Mouse (Mus musculus): ENCODE measurements around the gene Chd1l. TPM values are rescaled to one million over a fixed set of nuclear protein-coding genes. Genes with fewer than 3 reads are reported as not detected.

Chd1l gene
- polyA plus RNA-seq, 1 experiment from 2014 or later: 6.0 TPM

GRCm38 (mm10) chr3:97627893-97628292 lies 17.9 kb upstream of the Chd1l start:
- Histone ChIP-seq H3K9me3 (ENCODE audit: control insufficient read depth, low read length) (no peaks in the 10 kb centered on the region), H3K4me3 (replicated peaks; ENCODE audit: low read length) (no peak overlapping the region), H3K27ac (ENCODE audit: low read length) (no peak overlapping the region), H3K4me2 (ENCODE audit: low read length) (no peak overlapping the region), H3K4me1 (replicated peaks; ENCODE audit: control insufficient read depth, insufficient read depth, low read length) (peaks cover 5% of the 10 kb centered on the region; the same call in 1 of the 2 replicates), H3K27me3 (replicated peaks; ENCODE audit: control insufficient read depth, insufficient read depth, low read length) (no peaks in the 10 kb centered on the region), H3K36me3 (ENCODE audit: control insufficient read depth, insufficient read depth) (no peaks in the 10 kb centered on the region), H3K9ac (replicated peaks; ENCODE audit: low read depth, low read length) (no peak overlapping the region)
- 86% methylated on average over 7 of the region's 7 CpGs for WGBS
- ATAC-seq: no peak

GRCm38 (mm10) chr3:97624611-97625010 lies 14.6 kb upstream of the Chd1l start:
- Histone ChIP-seq H3K9me3 (ENCODE audit: control insufficient read depth, low read length) (no peaks in the 10 kb centered on the region), H3K9ac (replicated peaks; ENCODE audit: low read depth, low read length) (no peak overlapping the region), H3K27me3 (replicated peaks; ENCODE audit: control insufficient read depth, insufficient read depth, low read length) (no peaks in the 10 kb centered on the region), H3K4me2 (ENCODE audit: low read length) (no peak overlapping the region), H3K4me1 (replicated peaks; ENCODE audit: control insufficient read depth, insufficient read depth, low read length) (peaks cover 5% of the 10 kb centered on the region; the same call in 1 of the 2 replicates), H3K36me3 (ENCODE audit: control insufficient read depth, insufficient read depth) (no peaks in the 10 kb centered on the region), H3K4me3 (replicated peaks; ENCODE audit: low read length) (no peak overlapping the region), H3K27ac (ENCODE audit: low read length) (no peak overlapping the region)
- no peak for ATAC-seq
- WGBS: 31% methylated on average over 2 of the region's 2 CpGs

- H3K27ac ChIP-seq (ENCODE audit: low read length): no peak overlapping the region
- no peaks in the 10 kb centered on the region for H3K36me3 ChIP-seq (ENCODE audit: control insufficient read depth, insufficient read depth)
- WGBS: 94% methylated on average over 4 of the region's 4 CpGs
- no peak overlapping the region for H3K4me2 ChIP-seq (ENCODE audit: low read length)
- H3K4me3 ChIP-seq (replicated peaks; ENCODE audit: low read length): no peak overlapping the region
- no peak overlapping the region for H3K9ac ChIP-seq (replicated peaks; ENCODE audit: low read depth, low read length)
- H3K9me3 ChIP-seq (ENCODE audit: control insufficient read depth, low read length): no peaks in the 10 kb centered on the region
- H3K4me1 ChIP-seq (replicated peaks; ENCODE audit: control insufficient read depth, insufficient read depth, low read length): no peaks in the 10 kb centered on the region
- no peak for ATAC-seq
- no peaks in the 10 kb centered on the region for H3K27me3 ChIP-seq (replicated peaks; ENCODE audit: control insufficient read depth, insufficient read depth, low read length)
These were observed 10.7 kb upstream of the Chd1l start for GRCm38 (mm10) chr3:97620657-97621056.

DNA sequence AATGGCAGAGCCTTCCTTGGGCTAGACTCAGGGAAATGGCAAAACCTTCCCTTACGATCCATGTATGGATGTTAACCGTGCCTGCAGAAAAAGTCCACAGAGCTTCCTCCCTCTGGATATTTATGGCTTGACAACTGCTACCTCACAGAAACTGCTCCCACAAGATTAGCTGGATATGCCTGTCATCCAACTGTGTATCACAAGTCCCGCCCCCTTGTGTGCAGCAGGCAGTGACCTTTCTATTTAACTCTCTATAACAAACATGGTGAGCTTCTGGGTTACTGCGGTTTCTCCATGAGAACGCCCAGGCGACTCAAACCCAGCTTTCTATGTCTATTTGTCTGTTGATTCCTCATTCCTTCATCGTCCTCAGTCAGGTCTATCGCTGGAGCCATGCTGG lies 7.9 kb upstream of the Chd1l start:
- Histone ChIP-seq H3K9me3 (ENCODE audit: control insufficient read depth, low read length) (no peaks in the 10 kb centered on the region), H3K4me2 (ENCODE audit: low read length) (no peak overlapping the region), H3K36me3 (ENCODE audit: control insufficient read depth, insufficient read depth) (no peaks in the 10 kb centered on the region), H3K27me3 (replicated peaks; ENCODE audit: control insufficient read depth, insufficient read depth, low read length) (no peaks in the 10 kb centered on the region), H3K27ac (ENCODE audit: low read length) (no peak overlapping the region), H3K4me1 (replicated peaks; ENCODE audit: control insufficient read depth, insufficient read depth, low read length) (no peaks in the 10 kb centered on the region), H3K4me3 (replicated peaks; ENCODE audit: low read length) (no peak overlapping the region), H3K9ac (replicated peaks; ENCODE audit: low read depth, low read length) (no peak overlapping the region)
- 88% methylated on average over 8 of the region's 8 CpGs for WGBS
- no peak for ATAC-seq

DNA sequence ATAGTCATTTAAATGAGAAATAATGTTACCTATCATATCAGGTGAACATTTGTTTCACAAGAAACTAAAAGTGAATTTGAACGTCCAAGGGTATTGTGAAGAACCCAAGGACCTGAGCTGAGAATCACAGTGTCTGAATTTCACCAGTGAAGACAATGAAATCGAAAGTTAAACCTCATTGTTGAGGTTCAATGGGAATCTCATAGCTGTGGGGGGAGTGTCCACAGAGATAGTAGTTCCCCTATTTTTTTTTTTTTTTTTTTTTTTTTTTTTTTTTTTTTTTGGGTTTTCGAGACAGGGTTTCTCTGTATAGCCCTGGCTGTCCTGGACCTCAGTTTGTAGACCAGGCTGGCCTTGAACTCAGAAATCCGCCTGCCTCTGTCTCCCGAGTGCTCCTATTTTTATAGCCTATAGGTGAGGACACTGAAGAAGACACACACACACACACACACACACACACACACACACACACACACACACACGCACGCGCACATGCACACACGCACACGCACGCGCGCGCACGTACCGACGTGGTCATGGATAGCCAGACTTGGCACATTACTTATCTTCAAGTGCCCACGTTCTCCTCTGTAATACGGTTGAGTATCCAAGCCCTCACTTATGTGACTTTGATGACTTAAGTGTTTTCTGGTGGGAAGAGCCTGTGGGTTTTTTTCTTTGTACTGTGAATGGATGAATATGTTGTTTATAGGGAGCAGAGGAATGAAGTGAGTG lies 7.3 kb upstream of the Chd1l start:
- Histone ChIP-seq H3K4me2 (ENCODE audit: low read length) (no peak overlapping the region), H3K4me1 (replicated peaks; ENCODE audit: control insufficient read depth, insufficient read depth, low read length) (no peaks in the 10 kb centered on the region), H3K36me3 (ENCODE audit: control insufficient read depth, insufficient read depth) (no peaks in the 10 kb centered on the region), H3K27me3 (replicated peaks; ENCODE audit: control insufficient read depth, insufficient read depth, low read length) (no peaks in the 10 kb centered on the region; the same call in 1 of the 2 replicates), H3K9me3 (ENCODE audit: control insufficient read depth, low read length) (no peaks in the 10 kb centered on the region), H3K4me3 (replicated peaks; ENCODE audit: low read length) (no peak overlapping the region), H3K9ac (replicated peaks; ENCODE audit: low read depth, low read length) (no peak overlapping the region), H3K27ac (ENCODE audit: low read length) (no peak overlapping the region)
- no peak for ATAC-seq
- WGBS: 93% methylated on average over 18 of the region's 19 CpGs

GRCm38 (mm10) chr3:97615933-97616332 lies 5.9 kb upstream of the Chd1l start:
- Histone ChIP-seq H3K4me3 (replicated peaks; ENCODE audit: low read length) (no peak overlapping the region), H3K4me1 (replicated peaks; ENCODE audit: control insufficient read depth, insufficient read depth, low read length) (no peaks in the 10 kb centered on the region), H3K9ac (replicated peaks; ENCODE audit: low read depth, low read length) (no peak overlapping the region), H3K27me3 (replicated peaks; ENCODE audit: control insufficient read depth, insufficient read depth, low read length) (no peaks in the 10 kb centered on the region; the same call in 1 of the 2 replicates), H3K27ac (ENCODE audit: low read length) (no peak overlapping the region), H3K9me3 (ENCODE audit: control insufficient read depth, low read length) (no peaks in the 10 kb centered on the region), H3K4me2 (ENCODE audit: low read length) (no peak overlapping the region), H3K36me3 (ENCODE audit: control insufficient read depth, insufficient read depth) (no peaks in the 10 kb centered on the region)
- no peak for ATAC-seq
- 83% methylated on average over 4 of the region's 4 CpGs for WGBS

DNA sequence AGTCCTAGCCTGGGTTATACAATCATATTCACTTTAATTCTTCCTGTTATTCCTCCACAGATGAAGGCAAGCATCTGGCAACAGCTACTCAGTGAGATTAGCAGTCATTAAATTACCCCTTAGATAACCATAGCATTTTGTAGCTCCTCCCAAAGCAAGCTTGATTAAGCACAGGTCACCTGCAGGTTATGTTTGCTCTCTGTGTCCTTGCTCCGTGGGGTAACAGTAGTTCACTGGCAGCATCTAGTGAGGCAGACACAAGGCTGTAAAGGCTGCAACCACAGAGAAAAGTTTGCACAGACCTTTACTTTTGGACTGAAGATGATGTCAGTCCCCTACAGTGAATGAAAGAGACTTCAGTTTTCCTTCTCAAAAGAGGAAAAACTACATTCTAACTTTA lies 5.2 kb upstream of the Chd1l start:
- no peak overlapping the region for H3K4me3 ChIP-seq (replicated peaks; ENCODE audit: low read length)
- no peak for ATAC-seq
- no peak overlapping the region for H3K4me2 ChIP-seq (ENCODE audit: low read length)
- no peaks in the 10 kb centered on the region for H3K36me3 ChIP-seq (ENCODE audit: control insufficient read depth, insufficient read depth)
- WGBS: 41% methylated on average over 1 of the region's 1 CpGs
- H3K9ac ChIP-seq (replicated peaks; ENCODE audit: low read depth, low read length): no peak overlapping the region
- no peaks in the 10 kb centered on the region for H3K4me1 ChIP-seq (replicated peaks; ENCODE audit: control insufficient read depth, insufficient read depth, low read length)
- H3K27me3 ChIP-seq (replicated peaks; ENCODE audit: control insufficient read depth, insufficient read depth, low read length): no peaks in the 10 kb centered on the region; the same call in 1 of the 2 replicates
- H3K9me3 ChIP-seq (ENCODE audit: control insufficient read depth, low read length): no peaks in the 10 kb centered on the region
- H3K27ac ChIP-seq (ENCODE audit: low read length): no peak overlapping the region

GRCm38 (mm10) chr3:97611021-97611420 lies 1.0 kb upstream of the Chd1l start:
- Histone ChIP-seq H3K4me1 (replicated peaks; ENCODE audit: control insufficient read depth, insufficient read depth, low read length) (peaks cover 4% of the 10 kb centered on the region), H3K27me3 (replicated peaks; ENCODE audit: control insufficient read depth, insufficient read depth, low read length) (no peaks in the 10 kb centered on the region; the same call in 1 of the 2 replicates), H3K9me3 (ENCODE audit: control insufficient read depth, low read length) (no peaks in the 10 kb centered on the region), H3K4me2 (ENCODE audit: low read length) (no peak overlapping the region), H3K4me3 (replicated peaks; ENCODE audit: low read length) (no peak overlapping the region), H3K27ac (ENCODE audit: low read length) (no peak overlapping the region), H3K9ac (replicated peaks; ENCODE audit: low read depth, low read length) (no peak overlapping the region), H3K36me3 (ENCODE audit: control insufficient read depth, insufficient read depth) (no peaks in the 10 kb centered on the region)
- no peak for ATAC-seq
- 91% methylated on average over 6 of the region's 6 CpGs for WGBS

DNA sequence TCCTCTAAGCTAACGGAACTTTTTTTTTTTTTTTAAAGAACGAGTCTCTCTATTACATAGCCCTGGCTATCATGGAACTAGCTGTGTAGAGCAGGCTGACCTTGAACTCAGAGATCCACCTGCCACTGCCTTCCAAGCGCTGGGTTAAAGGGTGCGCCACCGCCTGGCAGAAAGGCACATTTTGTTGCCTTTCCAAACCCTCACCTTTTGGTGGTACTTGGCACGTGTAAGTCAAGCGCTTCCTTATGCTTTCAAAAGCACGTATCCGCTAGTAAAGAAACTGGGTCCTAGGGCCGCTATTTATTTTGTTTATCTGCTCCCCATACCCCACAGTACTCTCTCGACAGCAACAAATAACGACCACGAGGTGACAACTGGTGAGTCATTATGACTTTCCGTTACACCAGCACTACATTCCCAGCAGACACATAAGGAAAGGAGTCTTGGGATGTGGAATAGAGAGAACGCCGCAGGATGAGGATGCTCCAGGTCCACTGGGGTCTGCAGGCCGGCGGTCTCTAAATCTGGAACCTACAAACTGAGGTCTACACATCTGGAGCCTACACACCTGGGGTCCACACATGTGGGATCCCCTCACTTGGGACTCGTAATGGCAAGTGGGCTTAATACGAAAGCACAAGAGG lies 680 bp downstream of the Chd1l start:
- Histone ChIP-seq H3K4me3 (replicated peaks; ENCODE audit: low read length) (peak overlapping the region; percentile 69), H3K9me3 (ENCODE audit: control insufficient read depth, low read length) (no peaks in the 10 kb centered on the region), H3K9ac (replicated peaks; ENCODE audit: low read depth, low read length) (peak overlapping the region; percentile 88; the same call in 1 of the 2 replicates), H3K4me1 (replicated peaks; ENCODE audit: control insufficient read depth, insufficient read depth, low read length) (peaks cover 4% of the 10 kb centered on the region), H3K27ac (ENCODE audit: low read length) (no peak overlapping the region), H3K4me2 (ENCODE audit: low read length) (peak overlapping the region; percentile 50), H3K36me3 (ENCODE audit: control insufficient read depth, insufficient read depth) (no peaks in the 10 kb centered on the region), H3K27me3 (replicated peaks; ENCODE audit: control insufficient read depth, insufficient read depth, low read length) (no peaks in the 10 kb centered on the region; the same call in 1 of the 2 replicates)
- no peak for ATAC-seq
- WGBS: 3% methylated on average over 20 of the region's 20 CpGs

Measured in forebrain, embryonic 16.5 days (tissue).